Mouse (Mus musculus) heart, postnatal 10 days (tissue): ENCODE data around the gene Dnajc6. TPM values are rescaled to one million over a fixed set of nuclear protein-coding genes. Genes with fewer than 3 reads are reported as not detected.

Source experiments
- DNase-seq, 2 experiments: peaks; one replicate each; pipeline ENCODE4 v3.0.0; 2021
- intact Hi-C: fragments of 180-260 bp; cut with DNase I; formaldehyde crosslinking; loops from one replicate; pipeline ENCODE4 v1.15.1; 2025
- total RNA-seq, 2 experiments: library from RNA; stranded (reverse); gene quantifications; 2 replicates each; pipeline ENCODE4 v1.2.3; 2021

Dnajc6 gene
- under 1 TPM; 0.50 to 0.55 TPM for total RNA-seq

GRCm38 (mm10) chr4:101496534-101497237 is at the start of gene Dnajc6:
Dnajc6 (plus strand) TSS chr4:101496648.
- intact Hi-C loops, result no loop called here
- DNase-seq, result peak; percentile 15 to 20

- no peak for DNase-seq
- intact Hi-C loops, result no loop called here
These were observed 47.7 kb upstream of the Dnajc6 start for GRCm38 (mm10) chr4:101448701-101449100.

- intact Hi-C loops, result no loop called here
- DNase-seq, result no peak
These were observed 47.1 kb upstream of the Dnajc6 start for GRCm38 (mm10) chr4:101449344-101449743.

GRCm38 (mm10) chr4:101450150-101450780 is 46.2 kb upstream of the Dnajc6 start:
- DNase-seq, result peak; percentile 67 to 70
- intact Hi-C loops, result no loop called here

- no peak for DNase-seq
- intact Hi-C loops, result no loop called here
These were observed 45.4 kb upstream of the Dnajc6 start for GRCm38 (mm10) chr4:101451089-101451488.

- DNase-seq, result no peak
- intact Hi-C loops, result no loop called here
These were observed 43.6 kb upstream of the Dnajc6 start for GRCm38 (mm10) chr4:101452829-101453228.

GRCm38 (mm10) chr4:101457176-101457575 is 39.3 kb upstream of the Dnajc6 start:
- intact Hi-C loops, result no loop called here

GRCm38 (mm10) chr4:101458341-101458740 is 38.1 kb upstream of the Dnajc6 start:
- intact Hi-C loops, result loop anchor here (2.0 kb wide), 3 partner anchors 66 to 110 kb away; no protein-coding TSS in a partner anchor
- peak; percentile 62 to 78 for DNase-seq

More at GRCm38 (mm10) chr4:101457176-101457575, 39.3 kb upstream of the Dnajc6 start:
- DNase-seq, result no peak

- no peak for DNase-seq
- intact Hi-C loops, result loop anchor here (2.0 kb wide), 3 partner anchors 67 to 111 kb away; no protein-coding TSS in a partner anchor
These were observed 37.1 kb upstream of the Dnajc6 start for GRCm38 (mm10) chr4:101459358-101459757.

GRCm38 (mm10) chr4:101460114-101460513 is 36.3 kb upstream of the Dnajc6 start:
- intact Hi-C loops, result no loop called here
- no peak for DNase-seq

GRCm38 (mm10) chr4:101462065-101462464 is 34.4 kb upstream of the Dnajc6 start:
- DNase-seq, result no peak
- intact Hi-C loops, result no loop called here

- intact Hi-C loops, result no loop called here
- no peak for DNase-seq
These were observed 30.2 kb upstream of the Dnajc6 start for GRCm38 (mm10) chr4:101466264-101466663.

GRCm38 (mm10) chr4:101469242-101469641 is 27.2 kb upstream of the Dnajc6 start:
- intact Hi-C loops, result no loop called here
- no peak for DNase-seq

- peak in 1 of 2 experiments; percentile 26 for DNase-seq
- intact Hi-C loops, result loop anchor here (10.0 kb wide), 1 partner anchor 184 kb away; no protein-coding TSS in a partner anchor
These were observed 25.9 kb upstream of the Dnajc6 start for GRCm38 (mm10) chr4:101470543-101470942.

- peak; percentile 32 to 41 for DNase-seq
- intact Hi-C loops, result loop anchor here (10.0 kb wide), 1 partner anchor 182 kb away; no protein-coding TSS in a partner anchor
These were observed 23.7 kb upstream of the Dnajc6 start for GRCm38 (mm10) chr4:101472767-101473166.

GRCm38 (mm10) chr4:101490320-101490917 is 6.0 kb upstream of the Dnajc6 start:
- intact Hi-C loops, result no loop called here
- peak; percentile 16 to 18 for DNase-seq

- intact Hi-C loops, result no loop called here
- DNase-seq, result no peak
These were observed 4.7 kb upstream of the Dnajc6 start for GRCm38 (mm10) chr4:101491704-101492103.

- intact Hi-C loops, result no loop called here
- DNase-seq, result no peak
These were observed 2.7 kb upstream of the Dnajc6 start for GRCm38 (mm10) chr4:101493611-101494197.

- intact Hi-C loops, result no loop called here
- DNase-seq, result no peak
These were observed 287 bp upstream of the Dnajc6 start for GRCm38 (mm10) chr4:101496188-101496533.

- intact Hi-C loops, result no loop called here
- DNase-seq, result no peak
These were observed 888 bp downstream of the Dnajc6 start for GRCm38 (mm10) chr4:101497336-101497735.

- DNase-seq, result no peak
- intact Hi-C loops, result no loop called here
These were observed 8.1 kb downstream of the Dnajc6 start for GRCm38 (mm10) chr4:101504470-101505007.
